Mouse (Mus musculus) skeletal muscle tissue, adult 2 months (tissue): ENCODE data around the gene Clec2e.
A peak's percentile ranks its signal among the peaks of the same experiment; 100 is the strongest.

Source experiments
- DNase-seq: peaks from one replicate; pipeline ENCODE4 v3.0.0-alpha.2; 2012; ENCODE audit warnings: low read depth, low spot score

The Clec2e gene

DNA sequence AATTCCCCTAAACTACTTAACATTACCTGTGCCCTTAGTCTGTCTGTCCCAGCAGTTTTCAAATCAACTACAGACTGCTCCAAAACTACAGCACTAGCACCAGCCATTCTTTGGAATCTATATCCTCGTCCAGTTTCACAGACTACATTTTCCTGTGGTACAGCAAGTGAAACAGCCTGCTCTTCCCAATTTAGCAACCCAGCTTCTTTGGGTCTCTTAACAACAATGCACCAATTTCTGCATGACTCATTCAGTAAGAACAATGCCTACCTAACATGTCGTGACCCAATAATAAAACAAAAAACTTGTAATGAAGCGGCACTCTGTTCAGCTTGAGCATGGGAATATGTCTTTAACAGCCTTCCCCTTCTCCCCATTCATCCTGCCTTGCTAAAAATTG, 35.3 kb downstream of the Clec2e start:
- no peak for DNase-seq

DNA sequence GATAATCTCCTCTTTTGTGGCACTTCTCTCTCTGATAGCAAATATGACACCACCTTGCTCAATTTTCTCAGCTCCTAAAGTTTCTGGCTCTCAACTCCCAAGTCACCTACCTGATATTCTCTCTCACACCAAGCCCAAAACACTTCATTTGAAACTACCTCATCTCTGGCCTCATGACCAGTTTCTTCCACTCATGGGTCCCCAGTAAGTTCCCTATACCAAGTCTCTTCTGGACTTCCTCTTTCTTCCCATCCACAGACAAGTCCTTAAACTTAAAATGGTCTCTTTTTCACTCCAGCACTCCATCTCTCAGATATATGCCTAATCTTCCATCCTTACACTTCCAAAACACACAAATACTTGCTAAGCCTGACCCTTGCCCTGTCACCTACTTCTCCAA, 42.7 kb downstream of the Clec2e start:
- no peak for DNase-seq

DNA sequence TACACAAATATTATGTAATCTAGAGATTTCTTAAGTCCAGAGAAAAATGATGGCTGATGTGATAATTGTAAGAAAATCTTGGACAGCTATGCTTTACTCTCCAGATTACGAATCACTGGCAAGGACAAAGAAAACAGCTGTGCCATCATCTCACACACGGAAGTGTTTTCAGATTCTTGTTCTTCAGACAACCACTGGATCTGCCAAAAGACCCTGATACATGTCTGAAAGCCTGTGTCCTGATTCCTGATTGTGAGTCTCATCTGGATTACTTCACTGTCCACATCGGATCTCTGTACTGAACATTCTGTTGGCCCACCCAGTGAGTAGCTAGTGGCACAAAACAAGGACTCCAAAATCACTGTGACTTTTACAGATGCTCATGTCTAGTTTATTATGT, 44.5 kb downstream of the Clec2e start:
- no peak for DNase-seq

DNA sequence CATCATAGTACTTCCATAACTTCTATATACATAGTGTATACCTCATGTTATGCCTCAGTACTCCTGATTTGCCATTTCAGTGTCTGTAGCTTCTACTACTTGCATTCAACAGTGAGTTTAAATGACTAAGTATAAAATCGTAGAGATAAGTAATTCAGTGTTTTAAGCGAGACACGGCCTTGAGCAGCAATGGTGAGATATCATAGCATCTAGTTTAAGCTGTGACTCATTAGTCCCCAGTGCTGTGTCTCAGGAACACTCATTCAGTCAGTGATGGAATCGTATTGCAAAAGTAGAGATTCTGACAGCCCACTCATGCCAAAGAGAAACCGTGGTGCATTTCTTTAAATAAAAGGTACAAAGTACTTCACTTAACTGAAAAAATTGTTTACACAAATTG, 49.0 kb downstream of the Clec2e start:
- no peak for DNase-seq

DNA sequence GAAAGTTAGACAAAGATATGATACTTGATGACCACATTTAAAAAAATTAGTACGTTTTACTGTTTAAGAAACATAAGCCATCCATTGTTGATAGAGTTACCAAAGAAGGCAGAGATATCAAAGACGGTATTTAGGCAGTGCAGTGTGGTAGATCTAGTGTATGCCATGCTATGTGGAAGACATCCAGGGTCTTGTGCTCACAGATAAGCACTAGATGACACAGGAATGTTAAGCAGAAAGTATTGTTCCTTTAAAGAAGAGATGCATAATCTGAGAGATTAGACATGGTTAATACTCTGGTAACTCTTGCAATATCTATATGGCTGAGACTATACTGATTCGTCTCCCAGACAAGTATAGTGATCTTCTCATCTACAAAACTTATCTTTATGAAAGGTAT, 49.6 kb downstream of the Clec2e start:
- DNase-seq = no peak

DNA sequence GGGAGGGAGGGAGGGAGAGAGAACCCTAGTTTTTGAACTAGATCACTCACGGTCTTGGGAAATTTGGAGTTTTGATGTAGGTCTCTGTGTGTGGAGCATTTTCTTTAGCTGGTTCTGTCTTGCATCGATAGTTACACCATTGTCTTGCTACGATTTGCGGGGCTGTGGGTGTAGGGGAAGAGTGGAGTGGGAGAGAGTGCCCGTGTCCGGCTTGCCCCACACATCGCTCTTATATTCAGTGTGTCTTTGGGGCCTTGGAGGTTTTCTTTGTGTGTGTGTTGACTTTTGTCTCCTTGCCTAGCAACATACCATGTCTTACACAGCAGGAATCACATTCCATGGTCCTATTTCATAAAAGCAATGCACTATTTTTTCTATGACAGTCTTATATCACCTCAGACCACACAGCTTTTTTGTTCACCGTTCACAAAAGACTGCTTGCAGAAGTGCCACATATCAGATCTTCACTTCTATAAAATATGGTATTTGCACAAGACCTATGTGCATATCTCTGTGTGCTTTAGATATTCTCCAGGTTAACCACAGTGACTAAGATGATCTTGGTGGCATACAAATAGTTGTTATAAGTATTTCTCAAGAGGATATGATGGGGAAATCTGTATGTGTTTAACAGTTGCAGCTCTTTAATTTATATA, 51.0 kb downstream of the Clec2e start:
- no peak for DNase-seq

DNA sequence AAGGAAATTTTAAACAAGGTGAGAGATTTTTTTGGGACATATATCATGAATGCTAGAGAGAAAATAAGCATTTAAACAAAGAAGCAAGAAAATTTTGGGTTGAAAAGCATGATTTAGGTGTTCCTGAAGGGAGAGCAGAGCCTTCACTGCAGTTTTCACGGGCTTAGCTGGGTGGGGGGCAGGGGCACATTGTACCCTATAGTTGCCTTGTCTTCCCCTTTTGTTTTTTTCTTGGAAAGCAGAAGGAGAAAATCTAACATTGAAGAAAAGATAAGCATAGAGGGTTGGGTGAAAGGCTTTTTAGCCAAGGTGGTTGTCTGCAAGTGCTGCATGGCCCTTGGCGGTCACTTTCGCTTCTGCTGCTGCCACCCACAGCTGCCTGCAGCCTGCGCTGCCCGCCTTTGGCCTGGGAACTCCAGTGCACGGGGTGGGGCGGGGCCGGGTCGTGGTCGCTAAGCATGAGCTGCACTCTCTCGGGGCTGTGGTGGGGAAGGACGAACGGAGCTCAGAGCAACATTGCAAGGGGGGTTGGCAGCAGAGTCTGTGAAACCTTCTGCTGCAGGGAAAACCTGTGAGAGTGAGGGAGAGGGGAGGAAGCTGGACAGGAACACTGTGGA, 51.7 kb downstream of the Clec2e start:
- DNase-seq = peak; percentile 36

DNA sequence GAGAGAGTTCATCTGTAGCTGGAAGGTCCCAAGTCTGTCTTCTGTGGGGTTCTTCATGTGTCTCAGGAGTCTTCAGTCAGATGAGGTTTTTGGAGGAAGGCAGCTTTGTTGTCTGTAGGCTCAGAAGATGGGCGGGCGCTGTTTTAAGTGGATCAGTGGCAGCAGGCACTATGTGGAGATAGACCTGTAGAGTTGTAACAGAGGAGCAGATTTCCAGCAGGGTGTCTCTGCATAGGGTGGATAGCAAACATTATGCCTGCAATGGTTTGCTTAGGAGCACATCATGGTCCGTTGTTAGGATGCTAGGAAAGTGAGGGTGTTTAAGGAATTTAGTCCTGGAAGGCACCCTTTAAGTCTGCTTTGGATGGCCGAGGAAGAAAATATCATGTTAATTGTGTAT, 52.3 kb downstream of the Clec2e start:
- no peak for DNase-seq

DNA sequence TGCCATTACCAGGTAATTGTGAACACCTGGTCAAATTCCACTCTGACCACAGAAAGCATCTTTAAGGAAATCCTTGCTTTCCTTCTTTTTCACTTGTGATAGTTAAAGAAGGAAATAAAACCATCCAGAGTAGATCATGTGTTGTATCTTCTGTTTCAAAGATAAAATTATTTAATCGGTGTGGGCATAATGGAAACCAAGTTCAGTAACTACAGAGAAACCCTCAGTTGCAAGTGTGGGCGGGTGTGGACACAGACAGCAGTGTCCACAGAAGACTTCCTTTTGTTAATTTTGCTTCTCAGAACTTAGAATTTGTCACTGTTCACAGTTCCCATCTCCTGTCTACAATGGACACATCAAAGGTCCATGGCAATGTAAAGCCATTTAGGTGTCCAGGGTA, 55.1 kb downstream of the Clec2e start, which contains the start of gene Klrb1f:
Gene Klrb1f, plus strand, starts transcription at position 301 of the 400 bp plus-strand sequence.
- no peak for DNase-seq

DNA sequence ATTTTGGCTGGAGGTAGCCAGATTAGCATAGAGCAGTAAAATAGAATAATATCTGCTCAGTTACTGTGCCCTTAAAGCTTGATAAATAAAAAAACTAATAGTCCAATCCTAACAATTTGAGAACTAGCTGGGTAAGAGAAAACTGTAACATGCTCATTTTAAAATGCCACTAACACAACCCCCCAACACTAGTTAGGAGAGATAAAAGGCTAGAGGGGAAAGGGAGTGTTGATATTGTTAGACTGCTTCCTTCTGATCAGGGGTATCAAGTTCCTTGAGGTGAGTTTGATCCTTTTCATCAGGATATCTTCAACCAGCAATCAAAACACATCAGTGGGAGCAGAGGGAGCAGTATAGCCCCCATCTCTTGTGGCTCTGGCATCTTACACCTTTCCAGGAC, 58.2 kb downstream of the Clec2e start:
- DNase-seq = no peak
